In the genomic region with DNA sequence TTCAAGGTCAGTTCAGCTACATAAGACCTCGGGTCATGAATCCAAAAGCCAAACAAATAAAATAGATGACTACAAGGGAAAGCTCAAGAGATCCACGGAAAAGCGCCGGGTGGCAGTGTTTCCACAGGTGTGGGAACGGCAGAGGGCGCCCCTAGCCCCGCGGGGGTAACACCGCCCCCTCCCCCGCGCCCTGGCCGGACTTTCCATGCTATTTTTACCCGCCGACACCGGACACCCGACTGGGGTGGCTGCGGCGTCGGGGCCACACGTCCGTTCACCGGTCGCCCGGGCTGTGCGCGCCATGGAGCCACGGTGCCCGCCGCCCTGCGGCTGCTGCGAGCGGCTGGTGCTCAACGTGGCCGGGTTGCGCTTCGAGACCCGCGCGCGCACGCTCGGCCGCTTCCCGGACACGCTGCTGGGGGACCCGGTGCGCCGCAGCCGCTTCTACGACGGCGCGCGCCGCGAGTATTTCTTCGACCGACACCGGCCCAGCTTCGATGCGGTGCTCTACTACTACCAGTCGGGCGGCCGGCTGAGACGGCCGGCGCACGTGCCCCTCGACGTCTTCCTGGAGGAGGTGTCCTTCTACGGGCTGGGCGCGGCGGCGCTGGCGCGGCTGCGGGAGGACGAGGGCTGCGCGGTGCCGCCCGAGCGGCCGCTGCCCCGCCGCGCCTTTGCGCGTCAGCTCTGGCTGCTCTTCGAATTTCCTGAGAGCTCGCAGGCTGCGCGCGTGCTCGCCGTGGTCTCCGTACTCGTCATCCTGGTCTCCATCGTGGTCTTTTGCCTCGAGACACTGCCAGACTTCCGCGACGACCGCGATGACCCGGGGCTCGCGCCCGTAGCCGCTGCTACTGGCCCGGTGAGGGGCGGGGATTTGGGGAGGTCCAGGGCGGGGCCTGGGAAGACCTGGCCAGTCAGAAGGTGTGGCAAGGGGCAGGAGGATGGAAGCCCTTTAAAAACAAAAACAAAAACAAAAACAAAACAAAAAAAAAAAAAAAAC, we compare ENCODE assay signal across 8 mouse cellular contexts. TPM values are rescaled to one million over a fixed set of nuclear protein-coding genes. Genes with fewer than 3 reads are reported as not detected.
A peak's percentile ranks its signal among the peaks of the same experiment; 100 is the strongest.
DNase-seq lines count a peak whose midpoint lies in the region; ATAC-seq and TF ChIP-seq lines count a peak whose summit lies in the region.

No protein-coding gene starts in this region.

- H3K4me1 ChIP-seq in forebrain, embryonic 14.5 days (ENCODE audit: control insufficient read depth, insufficient read depth, low read length) = no peaks in the 10 kb centered on the region
- peaks cover 14% of the 10 kb centered on the region for H3K4me1 ChIP-seq in hindbrain, embryonic 13.5 days (replicated peaks)
- no peaks in the 10 kb centered on the region for H3K4me1 ChIP-seq in liver, embryonic 14.5 days (replicated peaks; ENCODE audit: control insufficient read depth in 2 of 2, insufficient read depth in 2 of 2, low read length in 1 of 2)
- peaks cover 14% of the 10 kb centered on the region for H3K4me1 ChIP-seq in small intestine, adult 2 months (ENCODE audit: control insufficient read depth, insufficient read depth, insufficient read length, low read length)

- peak overlapping the region; percentile 18; the same call in 1 of the 2 replicates for H3K4me3 ChIP-seq in layer of hippocampus, adult 2 months
- peak overlapping the region; percentile 20 for H3K4me3 ChIP-seq in forebrain, embryonic 14.5 days (ENCODE audit: low read depth, low read length)
- H3K4me3 ChIP-seq in hindbrain, embryonic 13.5 days = peak overlapping the region; percentile 34
- H3K4me3 ChIP-seq in liver, embryonic 14.5 days (ENCODE audit: insufficient read depth in 1 of 2, low read depth in 2 of 2, low read length in 2 of 2) = peak overlapping the region; percentile 10 to 27; a peak in 3 of 4 replicates
- peak overlapping the region; percentile 63 for H3K4me3 ChIP-seq in small intestine, adult 2 months (ENCODE audit: low read depth, low read length)

- peak overlapping the region; percentile 40 for H3K4me2 ChIP-seq in forebrain, embryonic 14.5 days (ENCODE audit: low read length)
- H3K4me2 ChIP-seq in hindbrain, embryonic 13.5 days = peak overlapping the region; percentile 51
- H3K4me2 ChIP-seq in liver, embryonic 14.5 days (ENCODE audit: low read depth) = peak overlapping the region; percentile 41

- no peak overlapping the region for H3K9ac ChIP-seq in forebrain, embryonic 14.5 days (ENCODE audit: low read length)
- H3K9ac ChIP-seq in hindbrain, embryonic 13.5 days = peak overlapping the region; percentile 60
- no peak overlapping the region for H3K9ac ChIP-seq in liver, embryonic 14.5 days (replicated peaks)

- WGBS in forebrain, embryonic 14.5 days = 2% methylated on average over 114 of the region's 114 CpGs
- 2% methylated on average over 113 of the region's 114 CpGs for WGBS in hindbrain, embryonic 13.5 days
- WGBS in liver, embryonic 14.5 days (ENCODE audit: insufficient replicate concordance) = 2% methylated on average over 113 of the region's 114 CpGs
- 1% methylated on average over 113 of the region's 114 CpGs for WGBS in small intestine, adult 2 months

- H3K36me3 ChIP-seq in forebrain, embryonic 14.5 days (ENCODE audit: control insufficient read depth, insufficient read depth, low read length) = no peaks in the 10 kb centered on the region
- H3K36me3 ChIP-seq in hindbrain, embryonic 13.5 days = no peaks in the 10 kb centered on the region
- H3K36me3 ChIP-seq in liver, embryonic 14.5 days (replicated peaks; ENCODE audit: control insufficient read depth, insufficient read depth, low read depth) = no peaks in the 10 kb centered on the region
- H3K36me3 ChIP-seq in small intestine, adult 2 months (ENCODE audit: control insufficient read depth, insufficient read depth, low read length) = no peaks in the 10 kb centered on the region

- TF ChIP-seq CTCF in layer of hippocampus, adult 2 months (conservative IDR thresholded peaks at IDR 0.05) = peak; percentile 47
- TF ChIP-seq CTCF in liver, embryonic 14.5 days (IDR thresholded peaks at IDR 0.05; ENCODE audit: low read depth) = no peak
- no peak for TF ChIP-seq CTCF in small intestine, adult 2 months (IDR thresholded peaks at IDR 0.05; ENCODE audit: extremely low read depth, insufficient read length, insufficient replicate concordance, low read depth, low read length)

- TF ChIP-seq POLR2A in small intestine, adult 2 months (IDR thresholded peaks at IDR 0.05; ENCODE audit: low read depth, low read length) = no peak

- no peak for ATAC-seq in forebrain, embryonic 14.5 days
- no peak for ATAC-seq in hindbrain, embryonic 13.5 days (ENCODE audit: low FRiP score)
- ATAC-seq in liver, embryonic 14.5 days (ENCODE audit: insufficient read depth) = no peak

- no peak for DNase-seq in layer of hippocampus, adult 2 months (ENCODE audit: low spot score in 2 of 2)
- no peak for DNase-seq in layer of hippocampus, postnatal 25 days (ENCODE audit: extremely low spot score in 1 of 2, low spot score in 1 of 2)
- DNase-seq in forebrain, embryonic 14.5 days (ENCODE audit: low spot score) = no peak
- no peak for DNase-seq in liver, embryonic 14.5 days (ENCODE audit: low read depth in 3 of 3, low spot score in 3 of 3)
- DNase-seq in layer of hippocampus, adult 9-11 months = no peak
- DNase-seq in layer of hippocampus, adult 11-12 months (ENCODE audit: low spot score) = no peak

- TF ChIP-seq EP300 in liver, embryonic 14.5 days (IDR thresholded peaks at IDR 0.05; ENCODE audit: low read depth) = no peak

- H3K27ac ChIP-seq in layer of hippocampus, adult 2 months = no peak overlapping the region
- H3K27ac ChIP-seq in forebrain, embryonic 14.5 days (ENCODE audit: low read depth, low read length) = no peak overlapping the region
- H3K27ac ChIP-seq in hindbrain, embryonic 13.5 days = no peak overlapping the region
- no peak overlapping the region for H3K27ac ChIP-seq in liver, embryonic 14.5 days
- no peak overlapping the region for H3K27ac ChIP-seq in small intestine, adult 2 months (ENCODE audit: insufficient read depth, low read depth, low read length)

- peaks cover 64% of the 10 kb centered on the region for H3K27me3 ChIP-seq in forebrain, embryonic 14.5 days (replicated peaks; ENCODE audit: control insufficient read depth, insufficient read depth, low read length)
- peaks cover 68% of the 10 kb centered on the region for H3K27me3 ChIP-seq in hindbrain, embryonic 13.5 days
- H3K27me3 ChIP-seq in liver, embryonic 14.5 days (ENCODE audit: control insufficient read depth, insufficient read depth, low read length) = peaks cover 63% of the 10 kb centered on the region
- H3K27me3 ChIP-seq in small intestine, adult 2 months (ENCODE audit: control insufficient read depth, insufficient read depth, low read length) = peaks cover 36% of the 10 kb centered on the region

- no peaks in the 10 kb centered on the region for H3K9me3 ChIP-seq in forebrain, embryonic 14.5 days (replicated peaks; ENCODE audit: control insufficient read depth, low read length)
- H3K9me3 ChIP-seq in hindbrain, embryonic 13.5 days = no peaks in the 10 kb centered on the region
- no peaks in the 10 kb centered on the region for H3K9me3 ChIP-seq in liver, embryonic 14.5 days (ENCODE audit: control insufficient read depth, low read length)

RNA-seq across cellular contexts. Expression of a gene that starts 1.0 kb away (rescaled TPM):
- not detected for total RNA-seq in layer of hippocampus, adult 2 months (2021)
- total RNA-seq in layer of hippocampus, postnatal 25 days (2021) = not detected
- polyA plus RNA-seq in forebrain, embryonic 14.5 days (2014; fragmentation: Nextera tagmentation; extraction: Ambion mirVana) = not detected in 2 replicates
- polyA plus RNA-seq in hindbrain, embryonic 13.5 days (2015; fragmentation: Nextera tagmentation; extraction: Ambion mirVana) = not detected in 2 replicates
- not detected in 2 replicates for polyA plus RNA-seq in liver, embryonic 14.5 days (2012; rRNA removed)
- not detected in 2 replicates for polyA plus RNA-seq in liver, embryonic 14.5 days (2014; fragmentation: Nextera tagmentation; extraction: Ambion mirVana)
- polyA plus RNA-seq in small intestine, adult 2 months (2012; rRNA removed) = 0.04 TPM in 1 of 2 replicates, not detected in the other

RNA-seq across cellular contexts. Expression of a gene that starts 7.0 kb away (rescaled TPM):
- not detected for total RNA-seq in layer of hippocampus, adult 2 months (2021)
- under 1 TPM in 1 of 2 experiments, not detected in 1; 0.22 TPM for total RNA-seq in layer of hippocampus, postnatal 25 days (2021)
- 0.22 TPM in 1 of 2 replicates, not detected in the other for polyA plus RNA-seq in forebrain, embryonic 14.5 days (2014; fragmentation: Nextera tagmentation; extraction: Ambion mirVana)
- 0.10 and 0.19 TPM in 2 replicates for polyA plus RNA-seq in hindbrain, embryonic 13.5 days (2015; fragmentation: Nextera tagmentation; extraction: Ambion mirVana)
- polyA plus RNA-seq in liver, embryonic 14.5 days (2012; rRNA removed) = 0.04 and 0.20 TPM in 2 replicates
- 0.18 and 0.19 TPM in 2 replicates for polyA plus RNA-seq in liver, embryonic 14.5 days (2014; fragmentation: Nextera tagmentation; extraction: Ambion mirVana)
- 0.13 and 0.28 TPM in 2 replicates for polyA plus RNA-seq in small intestine, adult 2 months (2012; rRNA removed)

RNA-seq across cellular contexts. Expression of a gene that starts 10.9 kb away (rescaled TPM):
- total RNA-seq in layer of hippocampus, adult 2 months (2021) = 100 to 1,000 TPM; 456 to 514 TPM
- total RNA-seq in layer of hippocampus, postnatal 25 days (2021) = 100 to 1,000 TPM; 288 to 443 TPM
- polyA plus RNA-seq in forebrain, embryonic 14.5 days (2014; fragmentation: Nextera tagmentation; extraction: Ambion mirVana) = 95.7 and 99.4 TPM in 2 replicates
- polyA plus RNA-seq in hindbrain, embryonic 13.5 days (2015; fragmentation: Nextera tagmentation; extraction: Ambion mirVana) = 205 and 215 TPM in 2 replicates
- 132 and 203 TPM in 2 replicates for polyA plus RNA-seq in liver, embryonic 14.5 days (2012; rRNA removed)
- polyA plus RNA-seq in liver, embryonic 14.5 days (2014; fragmentation: Nextera tagmentation; extraction: Ambion mirVana) = 28.0 and 28.8 TPM in 2 replicates
- polyA plus RNA-seq in small intestine, adult 2 months (2012; rRNA removed) = 73.2 and 122 TPM in 2 replicates

RNA-seq across cellular contexts. Expression of a gene that starts 14.2 kb away (rescaled TPM):
- not detected for total RNA-seq in layer of hippocampus, adult 2 months (2021)
- total RNA-seq in layer of hippocampus, postnatal 25 days (2021) = under 1 TPM in 1 of 2 experiments, not detected in 1; 0.57 TPM
- polyA plus RNA-seq in forebrain, embryonic 14.5 days (2014; fragmentation: Nextera tagmentation; extraction: Ambion mirVana) = 0.46 TPM in 1 of 2 replicates, not detected in the other
- 1.2 and 2.5 TPM in 2 replicates for polyA plus RNA-seq in hindbrain, embryonic 13.5 days (2015; fragmentation: Nextera tagmentation; extraction: Ambion mirVana)
- polyA plus RNA-seq in liver, embryonic 14.5 days (2012; rRNA removed) = not detected in 2 replicates
- not detected in 2 replicates for polyA plus RNA-seq in liver, embryonic 14.5 days (2014; fragmentation: Nextera tagmentation; extraction: Ambion mirVana)
- 0.66 TPM in 1 of 2 replicates, not detected in the other for polyA plus RNA-seq in small intestine, adult 2 months (2012; rRNA removed)

RNA-seq across cellular contexts. Expression of a gene that starts 28.2 kb away (rescaled TPM):
- 10 to 100 TPM; 16.1 to 20.3 TPM for total RNA-seq in layer of hippocampus, adult 2 months (2021)
- total RNA-seq in layer of hippocampus, postnatal 25 days (2021) = 10 to 100 TPM; 13.9 to 16.5 TPM
- polyA plus RNA-seq in forebrain, embryonic 14.5 days (2014; fragmentation: Nextera tagmentation; extraction: Ambion mirVana) = 13.4 and 15.5 TPM in 2 replicates
- 21.9 and 23.2 TPM in 2 replicates for polyA plus RNA-seq in hindbrain, embryonic 13.5 days (2015; fragmentation: Nextera tagmentation; extraction: Ambion mirVana)
- 3.2 and 3.6 TPM in 2 replicates for polyA plus RNA-seq in liver, embryonic 14.5 days (2012; rRNA removed)
- 2.8 and 3.1 TPM in 2 replicates for polyA plus RNA-seq in liver, embryonic 14.5 days (2014; fragmentation: Nextera tagmentation; extraction: Ambion mirVana)
- polyA plus RNA-seq in small intestine, adult 2 months (2012; rRNA removed) = 9.5 and 9.6 TPM in 2 replicates
